Mouse (Mus musculus): ENCODE results near the gene Atp2a1. TPM values are rescaled to one million over a fixed set of nuclear protein-coding genes. Genes with fewer than 3 reads are reported as not detected.
A peak's percentile ranks its signal among the peaks of the same experiment; 100 is the strongest.
"Not testable (repeated sequence)": the region's sequence is repeated elsewhere in the genome, so short reads cannot be mapped to it uniquely, and the experiment has no call there.

Gene Atp2a1
- total RNA-seq (2021): under 1 TPM; 0.77 to 0.82 TPM

GRCm38 (mm10) chr7:126463004-126463403 is at the start of gene Atp2a1:
Atp2a1 (minus strand) TSS chr7:126463108.
- intact Hi-C loops (cut with DNase I): loop anchor here (2.0 kb wide), 1 partner anchor 26 kb away; no protein-coding TSS in a partner anchor
- DNase-seq: no peak

GRCm38 (mm10) chr7:126511287-126511686 is 48.4 kb upstream of the Atp2a1 start:
- intact Hi-C loops (cut with DNase I): no loop called here
- no peak for DNase-seq

- intact Hi-C loops (cut with DNase I): loop anchor here (2.0 kb wide), 1 partner anchor 22 kb away; no protein-coding TSS in a partner anchor
- DNase-seq: no peak
Measured at GRCm38 (mm10) chr7:126507126-126507778, 44.3 kb upstream of the Atp2a1 start.

GRCm38 (mm10) chr7:126504913-126505312 is 42.0 kb upstream of the Atp2a1 start:
- no peak for DNase-seq
- intact Hi-C loops (cut with DNase I): no loop called here

GRCm38 (mm10) chr7:126503273-126503878 is 40.5 kb upstream of the Atp2a1 start, which contains the start of gene Atxn2l:
Atxn2l (minus strand) TSS chr7:126503437.
- peak; percentile 99 for DNase-seq
- intact Hi-C loops (cut with DNase I): no loop called here

- intact Hi-C loops (cut with DNase I): no loop called here
Measured at GRCm38 (mm10) chr7:126502751-126503150, 39.8 kb upstream of the Atp2a1 start.

GRCm38 (mm10) chr7:126502023-126502741 is 39.3 kb upstream of the Atp2a1 start:
- intact Hi-C loops (cut with DNase I): no loop called here
- peak; percentile 95 for DNase-seq

More at GRCm38 (mm10) chr7:126502751-126503150, 39.8 kb upstream of the Atp2a1 start:
- no peak for DNase-seq

- intact Hi-C loops (cut with DNase I): no loop called here
- no peak for DNase-seq
Measured at GRCm38 (mm10) chr7:126501684-126502022, 38.7 kb upstream of the Atp2a1 start.

- intact Hi-C loops (cut with DNase I): no loop called here
- no peak for DNase-seq
Measured at GRCm38 (mm10) chr7:126499416-126499815, 36.5 kb upstream of the Atp2a1 start.

- intact Hi-C loops (cut with DNase I): no loop called here
- DNase-seq: no peak
Measured at GRCm38 (mm10) chr7:126497966-126498365, 35.1 kb upstream of the Atp2a1 start.

- no peak for DNase-seq
- intact Hi-C loops (cut with DNase I): no loop called here
Measured at GRCm38 (mm10) chr7:126496475-126496874, 33.6 kb upstream of the Atp2a1 start.

- intact Hi-C loops (cut with DNase I): no loop called here
- no peak for DNase-seq
Measured at GRCm38 (mm10) chr7:126494120-126494519, 31.2 kb upstream of the Atp2a1 start.

GRCm38 (mm10) chr7:126491973-126492372 is 29.1 kb upstream of the Atp2a1 start:
- DNase-seq: no peak
- intact Hi-C loops (cut with DNase I): loop anchor here (1.0 kb wide), 1 partner anchor 8 kb away; no protein-coding TSS in a partner anchor

- intact Hi-C loops (cut with DNase I): loop anchor here (1.0 kb wide), 1 partner anchor 9 kb away; no protein-coding TSS in a partner anchor
Measured at GRCm38 (mm10) chr7:126491005-126491404, 28.1 kb upstream of the Atp2a1 start.

GRCm38 (mm10) chr7:126487617-126488385 is 24.9 kb upstream of the Atp2a1 start:
- intact Hi-C loops (cut with DNase I); DNase-seq: not testable (repeated sequence)

More at GRCm38 (mm10) chr7:126491005-126491404, 28.1 kb upstream of the Atp2a1 start:
- no peak for DNase-seq

GRCm38 (mm10) chr7:126487052-126487483 is 24.2 kb upstream of the Atp2a1 start, which contains the start of gene Tufm:
Tufm (plus strand) TSS chr7:126487361.
- intact Hi-C loops (cut with DNase I): no loop called here
- DNase-seq: peak; percentile 97 to 98

- intact Hi-C loops (cut with DNase I): loop anchor here (5.0 kb wide), 1 partner anchor 215 kb away; the partner anchor contains the start of genes Bola2 and Slx1b
- DNase-seq: peak; percentile 87 to 89
Measured at GRCm38 (mm10) chr7:126482392-126482871, 19.5 kb upstream of the Atp2a1 start.

GRCm38 (mm10) chr7:126481699-126482098 is 18.8 kb upstream of the Atp2a1 start:
- intact Hi-C loops (cut with DNase I): loop anchor here (1.0 to 5.0 kb wide), 2 partner anchors 47 to 216 kb away; partner anchors contain the start of genes Bola2 and Slx1b
- DNase-seq: no peak

GRCm38 (mm10) chr7:126474993-126475581 is 12.2 kb upstream of the Atp2a1 start, which contains the start of gene Sh2b1:
Sh2b1 (minus strand) TSS chr7:126475424.
- intact Hi-C loops (cut with DNase I): loop anchor here (2.0 to 5.0 kb wide), 2 partner anchors 76 to 162 kb away; no protein-coding TSS in a partner anchor
- DNase-seq: peak; percentile 92 to 93

Measured in heart, postnatal 10 days (tissue).